Mouse (Mus musculus): ENCODE measurements around the gene Ep400. TPM values are rescaled to one million over a fixed set of nuclear protein-coding genes. Genes with fewer than 3 reads are reported as not detected.
"Not testable (repeated sequence)": the region's sequence is repeated elsewhere in the genome, so short reads cannot be mapped to it uniquely, and the experiment has no call there.

The Ep400 gene
- polyA plus RNA-seq, 1 experiment = 53.1 TPM

DNA sequence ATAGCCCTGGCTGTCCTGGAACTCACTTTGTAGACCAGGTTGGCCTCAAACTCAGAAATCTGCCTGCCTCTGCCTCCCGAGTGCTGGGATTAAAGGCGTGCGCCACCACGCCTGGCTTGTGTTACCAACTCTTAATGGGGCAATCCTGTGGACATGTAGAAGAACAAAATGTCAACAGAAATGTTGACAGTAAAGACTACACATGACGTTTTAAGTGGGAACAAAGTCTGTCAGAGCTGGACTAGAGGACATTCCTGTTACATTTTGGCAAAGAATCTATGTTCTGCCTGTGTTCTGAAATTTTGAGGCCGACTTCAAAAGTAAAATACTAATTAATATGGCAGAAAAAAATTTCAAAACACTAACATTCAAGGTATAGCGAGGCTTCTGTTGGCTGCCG lies 6.6 kb downstream of the Ep400 start:
- Histone ChIP-seq H3K4me1 (ENCODE audit: control insufficient read depth, insufficient read depth, low read length) (peaks cover 3% of the 10 kb centered on the region; the same call in 1 of the 2 replicates), H3K4me3 (ENCODE audit: insufficient read depth, low read length) (no peak overlapping the region), H3K27ac (ENCODE audit: insufficient read depth, low read length) (no peak overlapping the region)
- TF ChIP-seq POLR2A (IDR thresholded peaks at IDR 0.05; ENCODE audit: low read depth, low read length) = no peak

DNA sequence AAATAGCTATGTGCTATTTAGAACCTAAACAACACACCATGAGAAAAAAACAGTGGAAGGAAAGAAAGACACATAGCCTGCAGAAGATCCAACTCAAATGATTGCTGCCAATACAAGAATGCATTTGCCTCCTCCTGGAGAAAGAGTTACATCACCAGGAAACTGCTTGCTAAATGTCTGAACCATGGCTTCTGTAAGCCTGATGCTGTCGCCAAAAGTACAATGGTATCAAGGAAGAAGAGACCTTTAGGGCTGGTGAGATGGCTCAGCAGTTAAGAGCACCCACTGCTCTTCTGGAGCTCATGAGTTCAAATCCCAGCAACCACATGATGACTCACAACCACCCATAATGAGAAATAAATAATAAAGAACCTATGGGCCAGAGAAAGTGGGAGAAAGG lies 25.5 kb downstream of the Ep400 start:
- TF ChIP-seq POLR2A (IDR thresholded peaks at IDR 0.05; ENCODE audit: low read depth, low read length) (no peak), CTCF (IDR thresholded peaks at IDR 0.05; ENCODE audit: borderline replicate concordance, insufficient read depth, low read length) (no peak)
- Histone ChIP-seq H3K27ac (ENCODE audit: insufficient read depth, low read length) (no peak overlapping the region), H3K4me3 (ENCODE audit: insufficient read depth, low read length) (no peak overlapping the region), H3K4me1 (ENCODE audit: control insufficient read depth, insufficient read depth, low read length) (peaks cover under 1% of the 10 kb centered on the region)

DNA sequence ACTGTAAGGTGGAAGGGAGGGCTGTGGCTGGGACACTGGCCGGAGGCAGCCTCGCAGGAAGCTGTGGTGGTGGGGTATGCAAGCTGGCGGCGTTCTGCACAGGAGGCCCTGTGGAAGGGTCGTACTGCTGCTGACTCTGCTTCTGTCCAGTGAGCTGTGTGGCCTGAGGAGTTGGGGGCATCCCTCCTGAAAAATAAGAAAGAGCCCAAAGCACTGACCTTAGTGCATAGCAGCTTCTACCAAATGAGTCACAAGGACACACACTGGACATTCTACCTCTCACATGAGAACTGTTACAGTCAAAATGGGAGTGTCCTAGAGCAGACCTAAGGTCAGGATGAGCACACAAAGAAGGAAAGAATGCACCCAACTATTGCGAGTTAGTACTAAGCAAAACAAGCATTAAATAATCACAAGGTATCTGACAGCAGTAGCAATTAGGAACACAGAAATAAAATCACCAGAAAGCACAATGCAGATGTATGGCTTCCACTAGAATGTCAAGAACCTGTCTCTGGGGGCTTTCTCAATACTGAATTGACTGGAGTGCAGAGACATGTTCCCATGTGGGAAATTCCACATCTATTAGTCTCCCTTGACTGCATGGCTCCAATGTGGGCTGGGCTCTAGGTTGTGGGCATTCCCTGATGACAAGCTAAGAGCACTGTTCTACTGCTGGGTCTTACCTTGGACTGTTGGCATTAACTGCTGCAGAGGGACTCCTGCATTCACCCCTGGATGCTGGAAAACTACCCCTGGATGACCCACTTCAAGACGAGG lies 30.8 kb downstream of the Ep400 start:
- no peak for TF ChIP-seq CTCF (IDR thresholded peaks at IDR 0.05; ENCODE audit: borderline replicate concordance, insufficient read depth, low read length)
- TF ChIP-seq POLR2A (IDR thresholded peaks at IDR 0.05; ENCODE audit: low read depth, low read length) = no peak
- H3K4me3 ChIP-seq (ENCODE audit: insufficient read depth, low read length) = no peak overlapping the region
- H3K4me1 ChIP-seq (ENCODE audit: control insufficient read depth, insufficient read depth, low read length) = peaks cover 8% of the 10 kb centered on the region
- H3K27ac ChIP-seq (ENCODE audit: insufficient read depth, low read length) = no peak overlapping the region; the same call in 1 of the 2 replicates

DNA sequence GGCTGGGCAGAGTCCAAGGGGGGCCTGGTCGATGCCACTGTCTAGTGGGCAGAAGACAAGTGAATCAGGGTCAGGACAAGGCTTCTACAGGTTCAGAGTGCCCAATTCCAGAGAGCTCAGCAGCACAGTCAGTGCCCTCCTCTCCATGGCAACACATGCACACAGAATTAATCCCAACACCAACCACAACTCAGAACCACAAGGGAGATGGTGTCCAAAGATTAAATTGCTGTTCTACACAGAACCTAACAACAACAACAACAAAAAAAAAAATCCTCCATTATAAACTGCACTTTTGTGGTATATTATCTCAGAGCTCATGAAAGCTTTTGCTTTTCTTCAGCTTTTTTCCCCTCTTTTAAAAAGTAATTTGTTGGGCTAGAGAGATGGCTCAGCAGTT lies 34.9 kb downstream of the Ep400 start:
- H3K4me1 ChIP-seq (ENCODE audit: control insufficient read depth, insufficient read depth, low read length) = peaks cover 8% of the 10 kb centered on the region; the same call in 1 of the 2 replicates
- no peak overlapping the region for H3K27ac ChIP-seq (ENCODE audit: insufficient read depth, low read length)
- no peak for TF ChIP-seq CTCF (IDR thresholded peaks at IDR 0.05; ENCODE audit: borderline replicate concordance, insufficient read depth, low read length)
- TF ChIP-seq POLR2A (IDR thresholded peaks at IDR 0.05; ENCODE audit: low read depth, low read length) = no peak
- H3K4me3 ChIP-seq (ENCODE audit: insufficient read depth, low read length) = no peak overlapping the region

DNA sequence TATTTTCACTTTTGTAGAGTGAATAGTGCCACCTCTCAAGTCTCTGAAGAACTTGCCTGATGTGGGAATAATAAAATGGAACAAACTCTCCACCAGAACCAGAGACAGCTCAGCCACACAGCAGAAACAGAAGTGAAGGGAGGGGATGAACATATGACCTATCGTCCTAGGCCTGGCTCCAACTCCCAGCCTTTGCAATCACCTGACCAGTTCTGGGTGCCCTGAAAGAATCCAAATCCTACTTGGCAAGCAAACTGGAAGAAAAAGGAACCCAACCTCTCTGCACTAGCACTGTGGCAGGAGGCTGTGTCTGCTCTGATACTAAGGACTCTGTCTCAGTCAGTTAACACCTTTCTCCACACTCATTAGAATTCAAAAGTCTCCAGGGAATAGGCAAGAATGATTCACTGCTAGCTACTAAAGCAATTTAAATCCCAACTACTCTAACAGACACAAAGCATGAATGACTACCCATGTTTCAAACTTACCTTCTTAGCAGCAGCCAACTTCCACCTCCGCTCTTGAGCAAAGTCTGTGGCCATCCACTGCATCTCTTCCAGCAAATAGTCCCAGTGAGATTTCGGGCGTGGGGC lies 37.2 kb downstream of the Ep400 start:
- no peak overlapping the region for H3K27ac ChIP-seq (ENCODE audit: insufficient read depth, low read length)
- TF ChIP-seq POLR2A (IDR thresholded peaks at IDR 0.05; ENCODE audit: low read depth, low read length) = no peak
- TF ChIP-seq CTCF (IDR thresholded peaks at IDR 0.05; ENCODE audit: borderline replicate concordance, insufficient read depth, low read length) = no peak
- H3K4me1 ChIP-seq (ENCODE audit: control insufficient read depth, insufficient read depth, low read length) = no peaks in the 10 kb centered on the region
- H3K4me3 ChIP-seq (ENCODE audit: insufficient read depth, low read length) = no peak overlapping the region

DNA sequence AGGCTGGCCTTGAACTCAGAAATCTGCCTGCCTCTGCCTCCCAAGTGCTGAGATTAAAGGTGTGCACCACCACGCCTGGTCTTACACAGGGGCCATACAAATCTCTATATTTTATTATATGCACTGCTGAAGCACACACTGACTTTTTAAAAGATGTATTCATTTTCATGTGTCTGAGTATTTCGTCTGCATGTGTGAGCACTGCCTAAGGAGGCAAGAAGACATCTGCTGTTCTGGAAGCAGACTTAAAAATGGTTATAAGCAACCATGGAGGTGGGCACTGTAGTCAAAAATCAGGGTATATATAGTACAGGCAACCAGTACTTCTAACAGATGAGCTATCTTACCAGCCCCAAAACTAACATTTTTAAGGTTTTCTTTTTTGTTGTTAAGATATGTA lies 39.3 kb downstream of the Ep400 start:
- H3K27ac ChIP-seq (ENCODE audit: insufficient read depth, low read length) = no peak overlapping the region
- H3K4me1 ChIP-seq (ENCODE audit: control insufficient read depth, insufficient read depth, low read length) = no peaks in the 10 kb centered on the region
- H3K4me3 ChIP-seq (ENCODE audit: insufficient read depth, low read length) = no peak overlapping the region
- TF ChIP-seq CTCF (IDR thresholded peaks at IDR 0.05; ENCODE audit: borderline replicate concordance, insufficient read depth, low read length) = no peak
- TF ChIP-seq POLR2A (IDR thresholded peaks at IDR 0.05; ENCODE audit: low read depth, low read length) = no peak

DNA sequence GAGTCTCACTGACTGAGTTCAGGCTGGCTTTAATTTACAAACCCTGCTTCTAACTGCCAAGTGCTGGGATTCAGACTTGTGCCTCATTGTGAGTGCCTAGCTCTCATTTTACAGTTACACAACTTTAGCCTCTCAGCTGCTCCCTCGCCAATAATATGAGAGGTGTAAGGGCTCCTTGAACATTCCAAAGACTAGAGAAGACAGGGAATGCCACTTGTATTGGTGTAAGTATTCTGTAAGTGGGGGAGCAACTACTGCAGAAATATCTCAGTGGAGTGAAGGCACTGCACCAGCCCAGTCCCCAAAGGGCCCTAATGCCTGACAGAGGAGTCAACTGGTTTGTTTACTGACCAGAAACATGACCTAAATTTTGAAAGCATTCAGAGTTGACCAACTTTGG lies 42.7 kb downstream of the Ep400 start:
- TF ChIP-seq POLR2A (IDR thresholded peaks at IDR 0.05; ENCODE audit: low read depth, low read length) (no peak), CTCF (IDR thresholded peaks at IDR 0.05; ENCODE audit: borderline replicate concordance, insufficient read depth, low read length) (no peak)
- no peaks in the 10 kb centered on the region for H3K4me1 ChIP-seq (ENCODE audit: control insufficient read depth, insufficient read depth, low read length)
- H3K27ac ChIP-seq (ENCODE audit: insufficient read depth, low read length) = no peak overlapping the region
- H3K4me3 ChIP-seq (ENCODE audit: insufficient read depth, low read length) = no peak overlapping the region

DNA sequence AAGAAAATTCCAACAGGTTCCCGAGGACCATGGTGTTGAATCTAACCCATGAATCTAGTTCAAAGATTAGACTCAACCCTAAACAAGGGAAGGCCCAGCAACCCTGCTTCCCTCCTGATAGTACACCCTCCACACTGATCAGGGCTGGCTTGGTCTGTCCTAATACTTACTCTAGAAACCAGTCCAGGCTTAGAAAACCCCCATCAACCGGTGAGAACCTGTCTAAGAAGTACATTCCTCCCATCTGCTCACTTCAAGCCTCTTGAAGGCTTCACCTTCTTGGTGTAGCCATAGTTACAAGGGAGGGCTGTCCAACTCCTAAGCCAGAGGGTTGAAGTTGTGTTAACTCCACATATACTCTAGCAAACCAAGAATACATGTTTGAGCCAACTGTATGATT lies 47.0 kb downstream of the Ep400 start:
- H3K4me1 ChIP-seq (ENCODE audit: control insufficient read depth, insufficient read depth, low read length) = no peaks in the 10 kb centered on the region
- no peak overlapping the region for H3K27ac ChIP-seq (ENCODE audit: insufficient read depth, low read length)
- H3K4me3 ChIP-seq (ENCODE audit: insufficient read depth, low read length) = no peak overlapping the region
- TF ChIP-seq CTCF (IDR thresholded peaks at IDR 0.05; ENCODE audit: borderline replicate concordance, insufficient read depth, low read length) (no peak), POLR2A (IDR thresholded peaks at IDR 0.05; ENCODE audit: low read depth, low read length) (no peak)

DNA sequence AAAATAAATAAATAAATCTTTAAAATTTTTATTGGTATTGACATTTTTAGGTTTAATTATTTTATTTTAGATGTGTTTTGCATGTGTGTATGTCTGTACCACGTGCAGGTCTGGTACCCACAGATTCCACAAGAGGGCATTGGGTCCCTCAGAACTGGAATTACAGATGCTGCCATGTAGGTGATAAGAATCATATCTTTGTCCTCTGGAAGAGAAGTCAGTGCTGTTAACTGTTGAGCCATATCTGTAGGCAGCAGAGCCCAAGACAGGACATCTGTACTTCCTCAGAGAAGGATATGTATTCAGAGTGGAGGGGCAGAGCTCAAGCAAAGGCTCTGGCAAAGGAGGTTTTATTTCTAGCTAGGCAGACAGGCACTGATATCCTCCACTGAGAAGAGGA lies 49.1 kb downstream of the Ep400 start:
- H3K4me1 ChIP-seq (ENCODE audit: control insufficient read depth, insufficient read depth, low read length); H3K27ac ChIP-seq (ENCODE audit: insufficient read depth, low read length); H3K4me3 ChIP-seq (ENCODE audit: insufficient read depth, low read length): not testable (repeated sequence)

DNA sequence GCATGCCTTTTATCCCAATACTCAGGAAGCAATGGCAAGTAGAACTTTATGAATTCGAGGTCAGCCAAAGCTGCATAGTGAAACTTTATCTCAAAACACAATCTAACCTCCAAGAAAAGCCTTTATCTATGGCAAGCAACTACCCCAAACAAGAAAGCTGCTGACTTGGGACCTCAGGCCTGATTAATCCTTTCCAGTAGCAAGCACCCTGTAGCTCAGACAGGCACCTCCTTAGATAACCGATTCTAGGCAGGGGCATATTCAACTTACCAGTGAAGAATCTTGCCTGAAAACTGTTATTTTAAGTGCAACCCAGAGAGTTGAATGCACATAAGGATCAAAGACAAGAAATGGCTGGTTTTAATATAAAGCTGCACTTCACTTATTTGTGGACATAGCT lies 59.1 kb downstream of the Ep400 start:
- no peak overlapping the region for H3K4me3 ChIP-seq (ENCODE audit: insufficient read depth, low read length)
- no peaks in the 10 kb centered on the region for H3K4me1 ChIP-seq (ENCODE audit: control insufficient read depth, insufficient read depth, low read length)
- TF ChIP-seq POLR2A (IDR thresholded peaks at IDR 0.05; ENCODE audit: low read depth, low read length) = no peak
- no peak for TF ChIP-seq CTCF (IDR thresholded peaks at IDR 0.05; ENCODE audit: borderline replicate concordance, insufficient read depth, low read length)
- H3K27ac ChIP-seq (ENCODE audit: insufficient read depth, low read length) = no peak overlapping the region

Measured in embryonic fibroblast, embryonic 13.5 days (primary cell).